Mouse (Mus musculus) heart, embryonic 13.5 days (tissue): Measurements from ENCODE around the gene E330021D16Rik. TPM values are rescaled to one million over a fixed set of nuclear protein-coding genes. Genes with fewer than 3 reads are reported as not detected.
A peak's percentile ranks its signal among the peaks of the same experiment; 100 is the strongest.
"Not testable (repeated sequence)": the region's sequence is repeated elsewhere in the genome, so short reads cannot be mapped to it uniquely, and the experiment has no call there.

Experiments used
- ATAC-seq: fragments of 200-750 bp; cut with Nextera tagmentation; 2 replicates; pipeline ENCODE4 v1.8.0; 2017; ENCODE audit warnings: moderate TSS enrichment; ENCODE audit not compliant: insufficient number of reproducible peaks, low FRiP score, low TSS enrichment; ENCODE audit errors: extremely low read depth
- H3K27ac ChIP-seq: fragments of 300-500 bp; sonication (generic); replicated peaks from 2 replicates; pipeline ENCODE4 v1.5.1; 2015; ENCODE audit warnings: moderate library complexity, mild to moderate bottlenecking, inconsistent platforms
- H3K27me3 ChIP-seq: fragments of 300-500 bp; sonication (generic); replicated peaks from 2 replicates; pipeline ENCODE4 v1.6.1; 2015; ENCODE audit warnings: mild to moderate bottlenecking, inconsistent platforms
- H3K36me3 ChIP-seq: fragments of 300-500 bp; sonication (generic); 2 replicates; pipeline ENCODE4 v1.6.1; 2015; ENCODE audit warnings: mild to moderate bottlenecking, inconsistent platforms
- H3K4me1 ChIP-seq: fragments of 300-500 bp; sonication (generic); 2 replicates; pipeline ENCODE4 v1.6.1; 2015; ENCODE audit warnings: inconsistent platforms
- H3K4me2 ChIP-seq: fragments of 300-500 bp; sonication (generic); 2 replicates; pipeline ENCODE4 v1.6.1; 2015; ENCODE audit warnings: inconsistent platforms, mild to moderate bottlenecking, moderate library complexity
- H3K4me3 ChIP-seq: fragments of 300-500 bp; sonication (generic); 2 replicates; pipeline ENCODE4 v1.5.1; 2015; ENCODE audit warnings: moderate library complexity, mild to moderate bottlenecking, inconsistent platforms
- H3K9ac ChIP-seq: fragments of 300-500 bp; sonication (generic); 2 replicates; pipeline ENCODE4 v1.6.1; 2015; ENCODE audit warnings: inconsistent platforms, mild to moderate bottlenecking, moderate library complexity
- H3K9me3 ChIP-seq: fragments of 300-500 bp; sonication (generic); 2 replicates; pipeline ENCODE4 v1.6.1; 2016; ENCODE audit warnings: inconsistent platforms
- WGBS: fragments of 180-500 bp; shearing (Covaris S2); methylation state at CpG from one replicate; pipeline ENCODE4 v1.1.7; 2015; ENCODE audit warnings: mixed read lengths; 5-methylcytosine and 5-hydroxymethylcytosine counted together
- polyA plus RNA-seq: library from polyadenylated mRNA; unstranded; fragments of >200 nt; fragmentation: Nextera tagmentation; extraction: Ambion mirVana; gene quantifications from 2 replicates; pipeline ENCODE4 v1.2.1, GENCODE M21; 2015

The E330021D16Rik gene
- polyA plus RNA-seq = not detected in 2 replicates

- H3K9ac ChIP-seq = no peak within 1 kb of the TSS
- no peak for ATAC-seq
- no peaks in the 10 kb centered on the region for H3K9me3 ChIP-seq
- H3K27me3 ChIP-seq = no peaks in the 10 kb centered on the region
- no peak within 1 kb of the TSS for H3K27ac ChIP-seq
- WGBS = 82% methylated on average over 9 of the region's 9 CpGs
- H3K4me3 ChIP-seq = no peak within 1 kb of the TSS
- H3K36me3 ChIP-seq = no peaks in the 10 kb centered on the region
- no peak within 1 kb of the TSS for H3K4me2 ChIP-seq
- peaks cover 18% of the 10 kb centered on the region for H3K4me1 ChIP-seq
These were observed at the start of gene E330021D16Rik for GRCm38 (mm10) chr6:136415133-136415775. Gene E330021D16Rik, minus strand, starts transcription at chr6:136415569.

- H3K9me3 ChIP-seq = no peaks in the 10 kb centered on the region
- no peak overlapping the region for H3K9ac ChIP-seq
- H3K27me3 ChIP-seq = no peaks in the 10 kb centered on the region
- no peak overlapping the region for H3K4me2 ChIP-seq
- H3K4me3 ChIP-seq = no peak overlapping the region
- 85% methylated on average over 8 of the region's 8 CpGs for WGBS
- H3K27ac ChIP-seq = no peak overlapping the region
- H3K4me1 ChIP-seq = peaks cover 46% of the 10 kb centered on the region
- no peaks in the 10 kb centered on the region for H3K36me3 ChIP-seq
- no peak for ATAC-seq
These were observed 49.7 kb upstream of the E330021D16Rik start for GRCm38 (mm10) chr6:136465021-136465420.

- Histone ChIP-seq H3K27ac (peak overlapping the region; percentile 62), H3K9me3 (no peaks in the 10 kb centered on the region), H3K4me2 (no peak overlapping the region), H3K4me1 (peaks cover 37% of the 10 kb centered on the region), H3K4me3 (no peak overlapping the region), H3K9ac (peak overlapping the region; percentile 1; the same call in 1 of the 2 replicates), H3K27me3 (no peaks in the 10 kb centered on the region), H3K36me3 (no peaks in the 10 kb centered on the region)
- WGBS = 52% methylated on average over 12 of the region's 12 CpGs
- no peak for ATAC-seq
These were observed 48.8 kb upstream of the E330021D16Rik start for GRCm38 (mm10) chr6:136464121-136464621.

GRCm38 (mm10) chr6:136463491-136463890 is 48.1 kb upstream of the E330021D16Rik start:
- no peak overlapping the region; the same call in 1 of the 2 replicates for H3K9ac ChIP-seq
- no peak for ATAC-seq
- no peaks in the 10 kb centered on the region for H3K27me3 ChIP-seq
- H3K4me2 ChIP-seq = no peak overlapping the region
- 72% methylated on average over 9 of the region's 9 CpGs for WGBS
- H3K4me3 ChIP-seq = no peak overlapping the region
- no peaks in the 10 kb centered on the region for H3K9me3 ChIP-seq
- peak overlapping the region; percentile 62 for H3K27ac ChIP-seq
- no peaks in the 10 kb centered on the region for H3K36me3 ChIP-seq
- H3K4me1 ChIP-seq = peaks cover 32% of the 10 kb centered on the region

GRCm38 (mm10) chr6:136459156-136459555 is 43.8 kb upstream of the E330021D16Rik start:
- peaks cover under 1% of the 10 kb centered on the region for H3K4me1 ChIP-seq
- no peaks in the 10 kb centered on the region for H3K36me3 ChIP-seq
- H3K27me3 ChIP-seq = no peaks in the 10 kb centered on the region
- no peak overlapping the region for H3K4me2 ChIP-seq
- no peak overlapping the region for H3K4me3 ChIP-seq
- H3K9ac ChIP-seq = no peak overlapping the region
- WGBS = 73% methylated on average over 7 of the region's 7 CpGs
- no peak overlapping the region for H3K27ac ChIP-seq
- ATAC-seq = no peak
- no peaks in the 10 kb centered on the region for H3K9me3 ChIP-seq

- 92% methylated on average over 1 of the region's 1 CpGs for WGBS
- Histone ChIP-seq H3K36me3 (no peaks in the 10 kb centered on the region), H3K4me3 (no peak overlapping the region), H3K27me3 (no peaks in the 10 kb centered on the region), H3K9ac (no peak overlapping the region), H3K9me3 (no peaks in the 10 kb centered on the region), H3K4me1 (peaks cover 6% of the 10 kb centered on the region), H3K4me2 (no peak overlapping the region), H3K27ac (no peak overlapping the region)
- ATAC-seq = no peak
These were observed 40.9 kb upstream of the E330021D16Rik start for GRCm38 (mm10) chr6:136456302-136456701.

- Histone ChIP-seq H3K27me3 (no peaks in the 10 kb centered on the region), H3K9me3 (peaks cover under 1% of the 10 kb centered on the region; the same call in 1 of the 2 replicates), H3K4me1 (peaks cover 6% of the 10 kb centered on the region), H3K27ac (no peak overlapping the region), H3K4me2 (no peak overlapping the region), H3K36me3 (no peaks in the 10 kb centered on the region), H3K4me3 (no peak overlapping the region), H3K9ac (no peak overlapping the region)
- no peak for ATAC-seq
- 61% methylated on average over 3 of the region's 3 CpGs for WGBS
These were observed 40.3 kb upstream of the E330021D16Rik start for GRCm38 (mm10) chr6:136455696-136456095.

GRCm38 (mm10) chr6:136452623-136453022 is 37.3 kb upstream of the E330021D16Rik start:
- peaks cover 8% of the 10 kb centered on the region for H3K9me3 ChIP-seq
- ATAC-seq = no peak
- 58% methylated on average over 3 of the region's 3 CpGs for WGBS

GRCm38 (mm10) chr6:136450863-136451262 is 35.5 kb upstream of the E330021D16Rik start:
- Histone ChIP-seq H3K4me2 (no peak overlapping the region), H3K4me1 (peaks cover 8% of the 10 kb centered on the region), H3K27me3 (no peaks in the 10 kb centered on the region), H3K9me3 (peaks cover 8% of the 10 kb centered on the region), H3K4me3 (no peak overlapping the region), H3K9ac (no peak overlapping the region), H3K36me3 (no peaks in the 10 kb centered on the region), H3K27ac (no peak overlapping the region)
- 80% methylated on average over 6 of the region's 6 CpGs for WGBS
- no peak for ATAC-seq

More at GRCm38 (mm10) chr6:136452623-136453022, 37.3 kb upstream of the E330021D16Rik start:
- no peak overlapping the region for H3K4me3 ChIP-seq
- no peaks in the 10 kb centered on the region for H3K27me3 ChIP-seq
- H3K4me2 ChIP-seq = no peak overlapping the region
- no peak overlapping the region for H3K9ac ChIP-seq
- H3K4me1 ChIP-seq = peaks cover 8% of the 10 kb centered on the region
- no peak overlapping the region for H3K27ac ChIP-seq
- no peaks in the 10 kb centered on the region for H3K36me3 ChIP-seq

- no peak for ATAC-seq
- Histone ChIP-seq H3K27me3 (no peaks in the 10 kb centered on the region), H3K36me3 (no peaks in the 10 kb centered on the region), H3K4me1 (peaks cover 8% of the 10 kb centered on the region), H3K27ac (peak overlapping the region; percentile 59), H3K9me3 (peaks cover 17% of the 10 kb centered on the region), H3K4me2 (no peak overlapping the region), H3K4me3 (no peak overlapping the region), H3K9ac (no peak overlapping the region)
- 57% methylated on average over 1 of the region's 1 CpGs for WGBS
These were observed 34.6 kb upstream of the E330021D16Rik start for GRCm38 (mm10) chr6:136449930-136450329.

GRCm38 (mm10) chr6:136449270-136449692 is 33.9 kb upstream of the E330021D16Rik start:
- H3K27me3 ChIP-seq = no peaks in the 10 kb centered on the region
- no peaks in the 10 kb centered on the region for H3K36me3 ChIP-seq
- peaks cover 8% of the 10 kb centered on the region for H3K4me1 ChIP-seq
- peaks cover 24% of the 10 kb centered on the region for H3K9me3 ChIP-seq
- 0 out of 2 replicates have a peak, but pooled peaks have one; percentile 37 for ATAC-seq
- H3K4me2 ChIP-seq = no peak overlapping the region
- 43% methylated on average over 9 of the region's 9 CpGs for WGBS
- H3K9ac ChIP-seq = no peak overlapping the region
- H3K4me3 ChIP-seq = no peak overlapping the region
- peak overlapping the region; percentile 59 for H3K27ac ChIP-seq

- H3K36me3 ChIP-seq, H3K4me3 ChIP-seq, H3K27ac ChIP-seq, ATAC-seq, H3K4me2 ChIP-seq, H3K9ac ChIP-seq, H3K4me1 ChIP-seq, H3K27me3 ChIP-seq: not testable (repeated sequence)
- peaks cover 25% of the 10 kb centered on the region for H3K9me3 ChIP-seq
- 59% methylated on average over 2 of the region's 2 CpGs for WGBS
These were observed 23.8 kb upstream of the E330021D16Rik start for GRCm38 (mm10) chr6:136439205-136439604.
